Mouse (Mus musculus) CD4-positive, CD25-positive, alpha-beta regulatory T cell, adult 4 months (primary cell): Measurements from ENCODE around the gene Mast3. TPM values are rescaled to one million over a fixed set of nuclear protein-coding genes. Genes with fewer than 3 reads are reported as not detected.
A peak's percentile ranks its signal among the peaks of the same experiment; 100 is the strongest.

Experiments
- ATAC-seq: one replicate; pipeline ENCODE4 v1.8.0; 2017
- polyA plus RNA-seq, 2 experiments: library from polyadenylated mRNA; unstranded; fragments of 100-300 nt; shearing (Covaris generic); gene quantifications; one replicate each; pipeline ENCODE4 v1.2.1; 2017

Mast3 gene
- polyA plus RNA-seq = 10 to 100 TPM; 15.1 to 17.5 TPM

GRCm38 (mm10) chr8:70804481-70805206 is at the start of gene Mast3:
Gene Mast3 (minus strand): TSS chr8:70805054.
- peak; percentile 64 for ATAC-seq

- ATAC-seq = no peak
Measured at GRCm38 (mm10) chr8:70853863-70854262, 49.0 kb upstream of the Mast3 start.

- ATAC-seq = no peak
Measured at GRCm38 (mm10) chr8:70852595-70853231, 47.9 kb upstream of the Mast3 start.

- no peak for ATAC-seq
Measured at GRCm38 (mm10) chr8:70851837-70852236, 47.0 kb upstream of the Mast3 start.

GRCm38 (mm10) chr8:70850947-70851346 is 46.1 kb upstream of the Mast3 start:
- ATAC-seq = no peak

GRCm38 (mm10) chr8:70850132-70850845 is 45.4 kb upstream of the Mast3 start:
- no peak for ATAC-seq

GRCm38 (mm10) chr8:70849333-70849990 is 44.6 kb upstream of the Mast3 start:
- no peak for ATAC-seq

- no peak for ATAC-seq
Measured at GRCm38 (mm10) chr8:70846371-70847154, 41.7 kb upstream of the Mast3 start.

- no peak for ATAC-seq
Measured at GRCm38 (mm10) chr8:70845108-70845507, 40.3 kb upstream of the Mast3 start.

GRCm38 (mm10) chr8:70844523-70844922 is 39.7 kb upstream of the Mast3 start:
- no peak for ATAC-seq

GRCm38 (mm10) chr8:70843941-70844340 is 39.1 kb upstream of the Mast3 start:
- no peak for ATAC-seq

GRCm38 (mm10) chr8:70843214-70843773 is 38.4 kb upstream of the Mast3 start:
- no peak for ATAC-seq

GRCm38 (mm10) chr8:70842484-70842883 is 37.6 kb upstream of the Mast3 start:
- no peak for ATAC-seq

GRCm38 (mm10) chr8:70841147-70842072 is 36.6 kb upstream of the Mast3 start:
- ATAC-seq = no peak

GRCm38 (mm10) chr8:70840590-70840989 is 35.7 kb upstream of the Mast3 start:
- no peak for ATAC-seq

GRCm38 (mm10) chr8:70839408-70840351 is 34.8 kb upstream of the Mast3 start, which contains the start of gene Arrdc2:
Gene Arrdc2 (minus strand): TSS chr8:70839720.
- peak; percentile 90 for ATAC-seq

- ATAC-seq = peak; percentile 27
Measured at GRCm38 (mm10) chr8:70838654-70839407, 34.0 kb upstream of the Mast3 start.

GRCm38 (mm10) chr8:70836666-70837065 is 31.8 kb upstream of the Mast3 start:
- no peak for ATAC-seq

- no peak for ATAC-seq
Measured at GRCm38 (mm10) chr8:70834071-70834470, 29.2 kb upstream of the Mast3 start.
